Mouse (Mus musculus): Measurements from ENCODE around the gene Olfm3.

Olfm3 gene

GRCm38 (mm10) chr3:115080428-115081181 is 176.7 kb downstream of the Olfm3 start:
- DNase-seq (ENCODE audit: low read depth in 2 of 2, low spot score in 2 of 2): no peak

- no peak for DNase-seq (ENCODE audit: low read depth in 2 of 2, low spot score in 2 of 2)
Measured at GRCm38 (mm10) chr3:115081371-115081770, 177.5 kb downstream of the Olfm3 start.

GRCm38 (mm10) chr3:115082947-115083346 is 179.1 kb downstream of the Olfm3 start:
- DNase-seq (ENCODE audit: low read depth in 2 of 2, low spot score in 2 of 2): no peak

- no peak for DNase-seq (ENCODE audit: low read depth in 2 of 2, low spot score in 2 of 2)
Measured at GRCm38 (mm10) chr3:115088281-115088680, 184.4 kb downstream of the Olfm3 start.

GRCm38 (mm10) chr3:115090670-115091069 is 186.8 kb downstream of the Olfm3 start:
- no peak for DNase-seq (ENCODE audit: low read depth in 2 of 2, low spot score in 2 of 2)

GRCm38 (mm10) chr3:115095496-115095895 is 191.6 kb downstream of the Olfm3 start:
- DNase-seq (ENCODE audit: low read depth in 2 of 2, low spot score in 2 of 2): no peak

- DNase-seq (ENCODE audit: low read depth in 2 of 2, low spot score in 2 of 2): no peak
Measured at GRCm38 (mm10) chr3:115099590-115099989, 195.7 kb downstream of the Olfm3 start.

GRCm38 (mm10) chr3:115104155-115104801 is 200.4 kb downstream of the Olfm3 start:
- DNase-seq (ENCODE audit: low read depth in 2 of 2, low spot score in 2 of 2): no peak

GRCm38 (mm10) chr3:115104802-115105493 is 201.1 kb downstream of the Olfm3 start:
- DNase-seq (ENCODE audit: low read depth in 2 of 2, low spot score in 2 of 2): no peak

- DNase-seq (ENCODE audit: low read depth in 2 of 2, low spot score in 2 of 2): no peak
Measured at GRCm38 (mm10) chr3:115145722-115146121, 241.8 kb downstream of the Olfm3 start.

- no peak for DNase-seq (ENCODE audit: low read depth in 2 of 2, low spot score in 2 of 2)
Measured at GRCm38 (mm10) chr3:115146244-115146643, 242.4 kb downstream of the Olfm3 start.

- no peak for DNase-seq (ENCODE audit: low read depth in 2 of 2, low spot score in 2 of 2)
Measured at GRCm38 (mm10) chr3:115158903-115159473, 255.1 kb downstream of the Olfm3 start.

GRCm38 (mm10) chr3:115174625-115175024 is 270.7 kb downstream of the Olfm3 start:
- DNase-seq (ENCODE audit: low read depth in 2 of 2, low spot score in 2 of 2): no peak

Data from CD8-positive naive resting alpha-beta T cell, adult 2 months (primary cell).